Mouse (Mus musculus) embryonic facial prominence, embryonic 12.5 days (tissue): ENCODE measurements around the gene Mtss1l. TPM values are rescaled to one million over a fixed set of nuclear protein-coding genes. Genes with fewer than 3 reads are reported as not detected.
"Not testable (repeated sequence)": the region's sequence is repeated elsewhere in the genome, so short reads cannot be mapped to it uniquely, and the experiment has no call there.

ENCODE experiments used
- ATAC-seq: fragments of 200-750 bp; cut with Nextera tagmentation; 2 replicates; pipeline ENCODE4 v1.8.0; 2017; ENCODE audit not compliant: insufficient number of reproducible peaks, insufficient read depth, low FRiP score, low TSS enrichment
- H3K27ac ChIP-seq: fragments of 300-500 bp; sonication (generic); 2 replicates; pipeline ENCODE4 v1.5.1; 2016; ENCODE audit warnings: mild to moderate bottlenecking
- H3K27me3 ChIP-seq: fragments of 300-500 bp; sonication (generic); 2 replicates; pipeline ENCODE4 v1.6.1; 2016; ENCODE audit warnings: mild to moderate bottlenecking, moderate library complexity
- H3K36me3 ChIP-seq: fragments of 300-500 bp; sonication (generic); 2 replicates; pipeline ENCODE4 v1.6.1; 2016; ENCODE audit warnings: mild to moderate bottlenecking
- H3K4me1 ChIP-seq: fragments of 300-500 bp; sonication (generic); 2 replicates; pipeline ENCODE4 v1.6.1; 2016
- H3K4me2 ChIP-seq: fragments of 300-500 bp; sonication (generic); replicated peaks from 2 replicates; pipeline ENCODE4 v1.6.1; 2016; ENCODE audit warnings: mild to moderate bottlenecking, moderate library complexity
- H3K4me3 ChIP-seq: fragments of 300-500 bp; sonication (generic); 2 replicates; pipeline ENCODE4 v1.5.1; 2016; ENCODE audit warnings: mild to moderate bottlenecking
- H3K9ac ChIP-seq: fragments of 300-500 bp; sonication (generic); 2 replicates; pipeline ENCODE4 v1.6.1; 2016; ENCODE audit warnings: mild to moderate bottlenecking, moderate library complexity
- H3K9me3 ChIP-seq: fragments of 300-500 bp; sonication (generic); 2 replicates; pipeline ENCODE4 v1.6.1; 2016; ENCODE audit warnings: mild to moderate bottlenecking, moderate library complexity
- WGBS: fragments of 180-500 bp; shearing (Covaris S2); methylation state at CpG from one replicate; pipeline ENCODE4 v1.1.7; 2016; 5-methylcytosine and 5-hydroxymethylcytosine counted together
- polyA plus RNA-seq: library from polyadenylated mRNA; unstranded; fragments of >200 nt; fragmentation: Nextera tagmentation; extraction: Ambion mirVana; gene quantifications from 2 replicates; pipeline ENCODE4 v1.2.1, GENCODE M21; 2016

Gene Mtss1l
- polyA plus RNA-seq, 1 experiment from 2014 or later: 10.9 TPM

GRCm38 (mm10) chr8:110772452-110772851 lies 51.2 kb downstream of the Mtss1l start:
- Histone ChIP-seq H3K4me2 (no peak overlapping the region), H3K36me3 (no peaks in the 10 kb centered on the region), H3K4me1 (no peaks in the 10 kb centered on the region), H3K27me3 (no peaks in the 10 kb centered on the region), H3K27ac (no peak overlapping the region), H3K9ac (no peak overlapping the region), H3K4me3 (no peak overlapping the region), H3K9me3 (no peaks in the 10 kb centered on the region)
- ATAC-seq: no peak
- WGBS: 69% methylated on average over 7 of the region's 7 CpGs

- Histone ChIP-seq H3K9ac (no peak overlapping the region), H3K4me2 (no peak overlapping the region), H3K4me1 (no peaks in the 10 kb centered on the region), H3K9me3 (no peaks in the 10 kb centered on the region), H3K27ac (no peak overlapping the region), H3K4me3 (no peak overlapping the region), H3K36me3 (no peaks in the 10 kb centered on the region), H3K27me3 (no peaks in the 10 kb centered on the region)
- 59% methylated on average over 3 of the region's 3 CpGs for WGBS
- no peak for ATAC-seq
Measured at GRCm38 (mm10) chr8:110774047-110774446, 52.8 kb downstream of the Mtss1l start.

DNA sequence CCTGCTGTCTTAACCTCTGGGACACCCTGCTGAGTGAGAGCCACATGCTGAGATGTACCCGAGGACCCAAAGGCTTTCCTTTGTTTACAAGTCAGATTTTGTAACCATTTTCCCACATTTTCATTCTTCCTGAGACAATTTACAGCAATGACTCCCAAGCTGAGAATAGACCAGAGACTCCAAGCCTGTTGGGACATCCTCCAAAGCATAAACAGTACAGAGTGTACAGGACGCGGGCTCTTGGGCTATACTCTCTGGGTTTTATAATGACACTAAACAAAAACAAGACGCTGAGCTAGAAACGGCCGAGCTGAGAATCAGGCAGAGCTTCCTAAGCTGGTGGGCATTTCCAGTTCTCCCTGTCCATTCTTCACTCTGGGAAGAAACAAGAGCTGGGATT lies 53.4 kb downstream of the Mtss1l start:
- Histone ChIP-seq H3K9ac (no peak overlapping the region), H3K4me1 (no peaks in the 10 kb centered on the region), H3K36me3 (no peaks in the 10 kb centered on the region), H3K4me2 (no peak overlapping the region), H3K4me3 (no peak overlapping the region), H3K9me3 (no peaks in the 10 kb centered on the region), H3K27ac (no peak overlapping the region), H3K27me3 (no peaks in the 10 kb centered on the region)
- 79% methylated on average over 6 of the region's 6 CpGs for WGBS
- ATAC-seq: no peak

DNA sequence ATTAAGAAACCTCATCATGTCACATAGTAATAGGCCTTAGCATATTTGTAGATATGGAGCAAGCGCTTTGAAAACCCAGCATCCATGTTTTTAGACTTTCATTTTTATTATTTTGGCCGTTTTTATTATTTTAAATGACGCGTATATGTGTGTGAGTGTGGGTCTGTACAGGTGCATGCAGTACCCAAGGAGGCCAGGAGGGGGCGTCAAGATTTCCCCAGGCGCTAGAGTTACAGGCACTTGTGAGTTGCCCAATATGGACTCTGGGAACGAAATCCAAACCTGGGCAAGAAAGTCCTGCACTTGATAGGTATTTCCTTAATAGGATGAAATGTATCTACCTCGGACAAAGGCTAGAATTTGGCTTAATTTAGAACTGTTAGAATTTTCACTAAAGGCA lies 54.0 kb downstream of the Mtss1l start:
- no peaks in the 10 kb centered on the region for H3K27me3 ChIP-seq
- 73% methylated on average over 8 of the region's 8 CpGs for WGBS
- H3K4me1 ChIP-seq: no peaks in the 10 kb centered on the region
- H3K9ac ChIP-seq: no peak overlapping the region
- no peak overlapping the region for H3K27ac ChIP-seq
- H3K4me3 ChIP-seq: no peak overlapping the region
- no peaks in the 10 kb centered on the region for H3K36me3 ChIP-seq
- no peak for ATAC-seq
- no peak overlapping the region for H3K4me2 ChIP-seq
- no peaks in the 10 kb centered on the region for H3K9me3 ChIP-seq

DNA sequence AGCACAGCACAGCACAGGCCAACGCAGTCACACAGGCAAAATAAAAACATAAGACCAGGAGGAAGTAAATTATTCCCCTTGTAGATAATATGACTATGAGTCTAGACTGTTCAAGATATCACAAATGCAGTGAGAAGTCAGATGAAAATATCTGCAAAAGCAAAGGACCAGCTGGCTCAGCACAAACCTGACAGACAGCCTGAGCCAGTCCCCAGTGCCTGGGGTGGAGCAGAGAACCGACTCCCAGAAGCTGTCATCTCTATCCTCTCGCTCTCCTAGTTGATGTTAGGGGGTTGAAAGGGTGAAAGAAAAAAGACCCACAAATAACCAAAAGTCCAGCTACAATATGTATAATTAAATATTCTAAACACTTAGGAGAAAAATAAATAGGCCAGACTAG lies 54.4 kb downstream of the Mtss1l start:
- no peak overlapping the region for H3K4me2 ChIP-seq
- H3K4me1 ChIP-seq: no peaks in the 10 kb centered on the region
- no peak for ATAC-seq
- no peaks in the 10 kb centered on the region for H3K9me3 ChIP-seq
- H3K9ac ChIP-seq: no peak overlapping the region
- no peak overlapping the region for H3K4me3 ChIP-seq
- WGBS: 81% methylated on average over 3 of the region's 3 CpGs
- H3K36me3 ChIP-seq: no peaks in the 10 kb centered on the region
- no peaks in the 10 kb centered on the region for H3K27me3 ChIP-seq
- no peak overlapping the region for H3K27ac ChIP-seq

- H3K4me2 ChIP-seq: no peak overlapping the region
- H3K27me3 ChIP-seq: no peaks in the 10 kb centered on the region
- H3K36me3 ChIP-seq: no peaks in the 10 kb centered on the region
- H3K9ac ChIP-seq: no peak overlapping the region
- H3K27ac ChIP-seq: no peak overlapping the region
- WGBS: 97% methylated on average over 3 of the region's 3 CpGs
- no peak for ATAC-seq
- H3K9me3 ChIP-seq: no peaks in the 10 kb centered on the region
- no peak overlapping the region for H3K4me3 ChIP-seq
- no peaks in the 10 kb centered on the region for H3K4me1 ChIP-seq
Measured at GRCm38 (mm10) chr8:110776335-110776734, 55.1 kb downstream of the Mtss1l start.

DNA sequence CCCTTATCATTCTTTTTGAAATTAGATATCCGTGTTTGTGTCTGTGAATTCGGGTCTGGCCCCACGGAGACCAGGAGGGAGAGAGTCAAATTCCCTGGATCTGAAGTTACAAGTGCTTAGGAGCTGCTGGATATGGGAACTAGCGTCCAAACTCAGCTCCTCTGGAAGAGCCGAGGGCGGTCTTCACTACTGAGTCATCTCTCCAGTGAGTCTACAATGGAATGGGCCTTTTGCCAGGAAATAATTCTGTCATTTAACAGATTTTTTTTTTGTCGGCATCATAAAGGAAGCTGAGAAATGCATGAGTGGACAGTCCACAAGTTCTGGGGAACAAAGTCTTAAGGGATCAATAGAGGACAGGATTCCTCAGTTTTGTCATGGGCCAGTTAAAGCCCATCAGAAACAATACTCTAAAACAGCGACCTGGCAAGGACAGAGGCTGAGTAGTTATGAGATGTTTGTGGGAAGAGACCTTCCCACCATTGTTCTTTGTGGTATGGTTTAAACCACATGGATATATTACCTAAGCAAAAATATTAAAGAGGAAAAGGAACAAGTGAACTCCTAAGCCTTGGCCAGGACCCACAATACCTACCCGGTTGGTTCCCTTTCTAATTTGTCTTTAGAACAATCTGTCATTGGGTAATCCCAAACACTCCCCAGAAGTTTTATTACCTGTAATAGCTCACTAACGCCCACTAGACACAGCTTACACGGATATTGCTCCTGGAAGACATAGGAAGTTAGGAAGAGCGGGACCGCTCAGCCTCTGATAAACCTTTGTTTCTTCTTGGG lies 58.8 kb downstream of the Mtss1l start:
- ATAC-seq: no peak
- no peaks in the 10 kb centered on the region for H3K27me3 ChIP-seq
- H3K36me3 ChIP-seq: no peaks in the 10 kb centered on the region
- H3K9me3 ChIP-seq: no peaks in the 10 kb centered on the region
- H3K4me1 ChIP-seq: no peaks in the 10 kb centered on the region
- no peak overlapping the region for H3K9ac ChIP-seq
- 82% methylated on average over 13 of the region's 13 CpGs for WGBS
- H3K4me3 ChIP-seq: no peak overlapping the region
- no peak overlapping the region for H3K27ac ChIP-seq
- H3K4me2 ChIP-seq: no peak overlapping the region

- WGBS: 66% methylated on average over 2 of the region's 2 CpGs
Measured at GRCm38 (mm10) chr8:110785366-110785765, 64.1 kb downstream of the Mtss1l start.

GRCm38 (mm10) chr8:110786501-110786900 lies 65.2 kb downstream of the Mtss1l start:
- not testable (repeated sequence) for H3K4me2 ChIP-seq, ATAC-seq, H3K4me1 ChIP-seq, H3K9me3 ChIP-seq, H3K27ac ChIP-seq, H3K4me3 ChIP-seq, H3K27me3 ChIP-seq, H3K36me3 ChIP-seq, H3K9ac ChIP-seq
- 72% methylated on average over 7 of the region's 7 CpGs for WGBS

More at GRCm38 (mm10) chr8:110785366-110785765, 64.1 kb downstream of the Mtss1l start:
- no peaks in the 10 kb centered on the region for H3K36me3 ChIP-seq
- no peak overlapping the region for H3K4me3 ChIP-seq
- no peaks in the 10 kb centered on the region for H3K27me3 ChIP-seq
- no peaks in the 10 kb centered on the region for H3K9me3 ChIP-seq
- no peak for ATAC-seq
- H3K4me1 ChIP-seq: no peaks in the 10 kb centered on the region
- no peak overlapping the region for H3K27ac ChIP-seq
- H3K4me2 ChIP-seq: no peak overlapping the region
- H3K9ac ChIP-seq: no peak overlapping the region

GRCm38 (mm10) chr8:110786934-110787333 lies 65.7 kb downstream of the Mtss1l start:
- H3K9ac ChIP-seq: no peak overlapping the region
- H3K9me3 ChIP-seq: no peaks in the 10 kb centered on the region
- H3K27me3 ChIP-seq: no peaks in the 10 kb centered on the region
- H3K4me1 ChIP-seq: no peaks in the 10 kb centered on the region
- no peak overlapping the region for H3K27ac ChIP-seq
- H3K36me3 ChIP-seq: no peaks in the 10 kb centered on the region
- 85% methylated on average over 8 of the region's 8 CpGs for WGBS
- ATAC-seq: no peak
- no peak overlapping the region for H3K4me3 ChIP-seq
- no peak overlapping the region for H3K4me2 ChIP-seq

GRCm38 (mm10) chr8:110787411-110787954 lies 66.2 kb downstream of the Mtss1l start:
- no peaks in the 10 kb centered on the region for H3K4me1 ChIP-seq
- H3K9ac ChIP-seq: no peak overlapping the region
- no peak for ATAC-seq
- WGBS: 70% methylated on average over 9 of the region's 9 CpGs
- no peak overlapping the region for H3K4me2 ChIP-seq
- no peaks in the 10 kb centered on the region for H3K27me3 ChIP-seq
- H3K9me3 ChIP-seq: no peaks in the 10 kb centered on the region
- H3K27ac ChIP-seq: no peak overlapping the region
- H3K4me3 ChIP-seq: no peak overlapping the region
- H3K36me3 ChIP-seq: no peaks in the 10 kb centered on the region

GRCm38 (mm10) chr8:110788981-110789380 lies 67.7 kb downstream of the Mtss1l start:
- no peak for ATAC-seq
- Histone ChIP-seq H3K36me3 (no peaks in the 10 kb centered on the region), H3K4me1 (no peaks in the 10 kb centered on the region), H3K27me3 (no peaks in the 10 kb centered on the region), H3K9me3 (no peaks in the 10 kb centered on the region), H3K4me2 (no peak overlapping the region), H3K9ac (no peak overlapping the region), H3K4me3 (no peak overlapping the region), H3K27ac (no peak overlapping the region)
- 49% methylated on average over 12 of the region's 12 CpGs for WGBS
